Mouse (Mus musculus) midbrain, embryonic 13.5 days (tissue): ENCODE measurements at regions not wholly inside any gene's neighbourhood (a gene's known extent, or its start where the extent isn't known, plus 50 kb on each side); places are given as distances from the start of the nearest gene placed in this dataset.
A peak's percentile ranks its signal among the peaks of the same experiment; 100 is the strongest.

ENCODE experiments used
- ATAC-seq: fragments of 200-750 bp; cut with Nextera tagmentation; 2 replicates; pipeline ENCODE4 v1.8.0; 2017; ENCODE audit warnings: mild to moderate bottlenecking, moderate TSS enrichment, moderate library complexity
- H3K27ac ChIP-seq: fragments of 300-500 bp; sonication (generic); 2 replicates; pipeline ENCODE4 v1.5.1; 2015; ENCODE audit warnings: inconsistent platforms, mild to moderate bottlenecking, moderate library complexity
- H3K27me3 ChIP-seq: fragments of 300-500 bp; sonication (generic); 2 replicates; pipeline ENCODE4 v1.6.1; 2015; ENCODE audit warnings: mild to moderate bottlenecking, inconsistent platforms
- H3K36me3 ChIP-seq: fragments of 300-500 bp; sonication (generic); 2 replicates; pipeline ENCODE4 v1.6.1; 2015; ENCODE audit warnings: mild to moderate bottlenecking, inconsistent platforms
- H3K4me1 ChIP-seq: fragments of 300-500 bp; sonication (generic); replicated peaks from 2 replicates; pipeline ENCODE4 v1.6.1; 2015; ENCODE audit warnings: inconsistent platforms
- H3K4me2 ChIP-seq: fragments of 300-500 bp; sonication (generic); replicated peaks from 2 replicates; pipeline ENCODE4 v1.6.1; 2015; ENCODE audit warnings: moderate library complexity, mild to moderate bottlenecking, inconsistent platforms
- H3K4me3 ChIP-seq: fragments of 300-500 bp; sonication (generic); replicated peaks from 2 replicates; pipeline ENCODE4 v1.5.1; 2015; ENCODE audit warnings: mild to moderate bottlenecking, inconsistent platforms
- H3K9ac ChIP-seq: fragments of 300-500 bp; sonication (generic); replicated peaks from 2 replicates; pipeline ENCODE4 v1.6.1; 2015; ENCODE audit warnings: mild to moderate bottlenecking, inconsistent platforms
- H3K9me3 ChIP-seq: fragments of 300-500 bp; sonication (generic); 2 replicates; pipeline ENCODE4 v1.6.1; 2016; ENCODE audit warnings: mild to moderate bottlenecking, inconsistent platforms
- WGBS: fragments of 180-500 bp; shearing (Covaris S2); methylation state at CpG from one replicate; pipeline ENCODE4 v1.1.7; 2015; 5-methylcytosine and 5-hydroxymethylcytosine counted together

DNA sequence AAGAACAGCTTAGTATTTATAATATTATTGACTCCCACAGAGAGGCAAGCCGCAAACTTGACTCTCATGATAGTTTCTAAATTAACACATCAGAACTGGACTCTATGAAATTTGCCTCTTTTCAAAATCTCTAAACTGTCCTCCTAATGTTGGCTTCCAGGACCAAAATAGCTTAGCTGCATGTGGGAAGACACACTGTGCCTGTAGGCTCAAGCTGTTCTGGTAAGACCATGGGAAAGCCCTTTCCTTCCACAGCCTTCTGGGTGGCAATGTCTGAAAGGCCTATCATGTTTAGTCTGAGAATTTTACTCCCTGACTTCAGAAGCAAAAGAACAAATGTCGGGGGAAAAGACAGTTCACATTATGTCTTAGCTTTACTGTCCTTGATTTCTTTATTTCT, 203.1 kb upstream of the Slc8a1 start:
- no peak overlapping the region for H3K4me2 ChIP-seq
- 89% methylated on average over 2 of the region's 2 CpGs for WGBS
- no peaks in the 10 kb centered on the region for H3K36me3 ChIP-seq
- H3K4me1 ChIP-seq, result no peaks in the 10 kb centered on the region
- H3K9ac ChIP-seq, result no peak overlapping the region
- H3K27me3 ChIP-seq, result no peaks in the 10 kb centered on the region
- H3K9me3 ChIP-seq, result no peaks in the 10 kb centered on the region
- H3K4me3 ChIP-seq, result no peak overlapping the region
- ATAC-seq, result no peak
- no peak overlapping the region for H3K27ac ChIP-seq

DNA sequence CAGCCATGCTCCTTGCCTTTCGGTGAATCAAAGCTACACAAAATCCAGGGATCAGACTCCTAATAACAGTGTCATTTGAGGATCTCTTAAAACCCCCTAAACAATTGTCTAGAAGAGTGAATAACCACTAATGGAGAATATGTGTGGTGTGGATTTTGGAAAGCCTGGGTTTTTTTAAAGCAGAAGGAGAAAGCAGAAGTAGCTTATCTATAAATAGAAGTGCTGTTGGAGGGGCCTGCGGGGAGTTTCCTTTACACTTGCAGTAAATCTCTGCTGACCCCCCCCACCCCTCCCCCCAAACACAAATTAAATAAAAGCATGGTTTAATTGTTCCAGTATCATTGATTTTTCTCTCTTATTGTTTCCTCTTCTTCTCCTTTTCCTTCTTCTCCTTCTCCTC, 192.6 kb upstream of the Slc8a1 start:
- H3K4me1 ChIP-seq, result no peaks in the 10 kb centered on the region
- no peaks in the 10 kb centered on the region for H3K27me3 ChIP-seq
- H3K4me3 ChIP-seq, result no peak overlapping the region
- WGBS, result 91% methylated on average over 2 of the region's 2 CpGs
- H3K36me3 ChIP-seq, result no peaks in the 10 kb centered on the region
- ATAC-seq, result no peak
- no peak overlapping the region for H3K27ac ChIP-seq
- H3K9me3 ChIP-seq, result no peaks in the 10 kb centered on the region
- no peak overlapping the region for H3K4me2 ChIP-seq
- H3K9ac ChIP-seq, result no peak overlapping the region

DNA sequence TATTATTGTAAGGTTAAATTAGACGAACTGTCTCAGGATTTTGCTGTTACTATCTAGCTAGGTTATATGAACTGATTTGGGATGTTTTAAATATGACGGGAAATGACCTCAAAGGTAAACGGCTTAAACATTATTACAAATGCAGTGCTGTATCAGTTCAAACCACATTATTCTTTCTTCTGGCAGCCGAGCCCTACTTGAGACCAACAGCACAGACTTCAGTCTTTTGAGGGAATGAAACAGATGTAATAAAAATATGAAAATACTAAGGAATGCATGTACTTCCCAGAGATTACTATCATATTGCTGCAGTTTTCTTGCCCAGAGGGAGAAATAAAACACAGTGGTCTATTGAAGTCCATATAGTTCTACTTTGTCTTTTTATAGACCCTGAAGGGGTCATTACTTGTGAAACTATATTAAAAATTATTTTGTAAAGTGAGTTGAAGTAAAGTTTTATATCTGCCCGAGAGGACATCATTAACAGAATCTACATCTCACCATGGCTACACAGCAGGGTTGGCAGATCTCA, 168.4 kb upstream of the Slc8a1 start:
- Histone ChIP-seq H3K9me3 (no peaks in the 10 kb centered on the region), H3K4me1 (no peaks in the 10 kb centered on the region), H3K27ac (no peak overlapping the region), H3K4me2 (no peak overlapping the region), H3K36me3 (no peaks in the 10 kb centered on the region), H3K27me3 (no peaks in the 10 kb centered on the region), H3K9ac (no peak overlapping the region), H3K4me3 (no peak overlapping the region)
- WGBS, result 88% methylated on average over 5 of the region's 5 CpGs
- no peak for ATAC-seq

DNA sequence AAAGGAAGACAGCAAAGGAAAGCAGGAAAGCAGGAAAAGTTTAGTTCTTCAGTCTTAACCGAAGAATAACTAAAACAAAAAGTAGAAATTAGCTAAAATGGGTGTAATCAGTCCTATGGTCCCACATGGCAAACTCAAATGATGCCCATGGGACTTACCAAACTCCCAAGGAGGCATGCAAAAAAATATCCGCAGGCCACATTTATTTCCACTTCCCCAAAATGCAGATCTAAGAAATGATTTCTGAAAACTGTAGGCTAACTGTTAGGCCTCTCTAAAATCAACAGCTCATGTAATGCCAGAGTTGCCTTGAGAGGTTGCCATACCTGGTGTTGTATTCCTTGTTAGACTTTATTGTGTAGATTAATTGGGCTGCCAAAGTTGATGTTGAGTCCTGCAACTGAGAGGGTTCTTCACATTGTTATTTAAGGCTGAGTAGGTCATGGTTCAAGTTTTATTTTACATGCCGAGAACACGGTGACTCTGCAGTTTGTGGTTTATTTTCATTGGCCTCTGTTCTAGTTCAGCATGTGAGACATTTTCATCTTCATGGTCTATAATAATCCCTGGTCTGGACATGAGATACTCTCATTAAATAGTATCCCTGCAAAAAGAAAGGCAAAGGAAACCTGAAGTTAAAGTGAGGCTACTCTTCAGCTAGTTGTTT, 164.0 kb upstream of the Slc8a1 start:
- Histone ChIP-seq H3K36me3 (no peaks in the 10 kb centered on the region), H3K4me1 (no peaks in the 10 kb centered on the region), H3K27ac (no peak overlapping the region), H3K4me2 (no peak overlapping the region), H3K9ac (no peak overlapping the region), H3K27me3 (no peaks in the 10 kb centered on the region), H3K9me3 (no peaks in the 10 kb centered on the region), H3K4me3 (no peak overlapping the region)
- ATAC-seq, result no peak
- 90% methylated on average over 4 of the region's 4 CpGs for WGBS

DNA sequence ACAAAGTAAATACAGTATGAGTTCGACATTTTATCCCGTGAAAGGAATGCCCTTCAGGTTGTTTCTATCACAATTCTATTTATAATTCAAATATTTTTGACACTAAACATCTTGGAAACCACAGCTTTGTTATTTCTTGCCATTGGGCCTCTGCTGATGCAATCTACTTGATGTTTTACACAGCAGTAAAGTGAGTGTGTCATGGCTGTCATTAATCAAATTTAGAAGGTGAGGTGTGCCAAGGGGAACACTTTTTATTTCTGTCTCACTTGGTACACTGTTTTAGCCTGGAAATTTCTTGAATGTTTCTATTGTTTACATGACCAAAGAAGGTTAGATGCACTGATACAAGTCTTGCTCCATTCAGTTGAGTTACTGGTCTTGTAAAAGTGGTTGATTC, 160.8 kb upstream of the Slc8a1 start:
- no peak overlapping the region for H3K27ac ChIP-seq
- H3K4me3 ChIP-seq, result no peak overlapping the region
- no peaks in the 10 kb centered on the region for H3K9me3 ChIP-seq
- no peaks in the 10 kb centered on the region for H3K36me3 ChIP-seq
- H3K4me1 ChIP-seq, result no peaks in the 10 kb centered on the region
- H3K9ac ChIP-seq, result no peak overlapping the region
- no peak for ATAC-seq
- no peaks in the 10 kb centered on the region for H3K27me3 ChIP-seq
- no peak overlapping the region for H3K4me2 ChIP-seq
- 93% methylated on average over 2 of the region's 2 CpGs for WGBS

DNA sequence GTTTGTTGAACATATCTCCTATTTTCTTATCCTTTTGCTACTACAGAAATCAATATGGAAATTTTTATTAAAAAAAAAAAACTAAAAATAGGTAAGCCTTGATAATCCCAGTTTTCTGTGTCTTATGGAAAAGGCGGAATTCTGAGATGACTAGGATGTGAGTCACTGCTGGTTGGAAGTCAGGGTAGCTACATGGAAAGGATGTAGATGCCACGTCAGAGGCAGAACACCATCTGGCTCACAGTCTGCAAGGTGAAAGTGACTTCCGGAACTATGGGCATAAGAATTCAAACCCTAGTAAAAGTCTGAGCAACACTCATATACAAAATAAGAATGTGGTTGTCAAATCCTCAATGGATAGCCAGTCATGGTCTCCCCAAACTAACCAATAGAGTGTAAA, 140.0 kb upstream of the Slc8a1 start:
- Histone ChIP-seq H3K27ac (no peak overlapping the region), H3K27me3 (no peaks in the 10 kb centered on the region), H3K4me2 (no peak overlapping the region), H3K36me3 (no peaks in the 10 kb centered on the region), H3K4me3 (no peak overlapping the region), H3K4me1 (no peaks in the 10 kb centered on the region), H3K9ac (no peak overlapping the region), H3K9me3 (no peaks in the 10 kb centered on the region)
- no peak for ATAC-seq
- 96% methylated on average over 3 of the region's 3 CpGs for WGBS

DNA sequence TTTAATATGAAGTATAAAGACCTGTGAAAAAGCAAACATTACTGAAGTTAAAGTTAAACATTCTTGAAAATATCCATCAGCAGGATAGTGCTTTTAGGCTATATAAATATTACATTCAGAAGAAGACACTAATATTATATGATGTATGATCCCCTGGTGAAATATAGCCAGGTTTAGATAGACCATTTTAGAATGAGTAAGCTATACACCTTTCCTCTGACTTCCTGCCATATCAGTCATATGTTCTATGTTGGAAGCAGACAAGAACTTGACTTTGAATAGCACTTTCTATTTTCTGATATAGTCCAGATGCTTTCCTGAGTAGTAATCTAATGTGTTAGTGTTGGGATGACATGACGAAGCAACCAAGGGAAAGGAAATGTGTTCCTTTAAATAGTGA, 128.5 kb upstream of the Slc8a1 start:
- WGBS, result 97% methylated on average over 1 of the region's 1 CpGs
- Histone ChIP-seq H3K4me2 (no peak overlapping the region), H3K4me1 (no peaks in the 10 kb centered on the region), H3K36me3 (no peaks in the 10 kb centered on the region), H3K4me3 (no peak overlapping the region), H3K9ac (no peak overlapping the region), H3K27ac (no peak overlapping the region), H3K9me3 (no peaks in the 10 kb centered on the region), H3K27me3 (no peaks in the 10 kb centered on the region)
- no peak for ATAC-seq

DNA sequence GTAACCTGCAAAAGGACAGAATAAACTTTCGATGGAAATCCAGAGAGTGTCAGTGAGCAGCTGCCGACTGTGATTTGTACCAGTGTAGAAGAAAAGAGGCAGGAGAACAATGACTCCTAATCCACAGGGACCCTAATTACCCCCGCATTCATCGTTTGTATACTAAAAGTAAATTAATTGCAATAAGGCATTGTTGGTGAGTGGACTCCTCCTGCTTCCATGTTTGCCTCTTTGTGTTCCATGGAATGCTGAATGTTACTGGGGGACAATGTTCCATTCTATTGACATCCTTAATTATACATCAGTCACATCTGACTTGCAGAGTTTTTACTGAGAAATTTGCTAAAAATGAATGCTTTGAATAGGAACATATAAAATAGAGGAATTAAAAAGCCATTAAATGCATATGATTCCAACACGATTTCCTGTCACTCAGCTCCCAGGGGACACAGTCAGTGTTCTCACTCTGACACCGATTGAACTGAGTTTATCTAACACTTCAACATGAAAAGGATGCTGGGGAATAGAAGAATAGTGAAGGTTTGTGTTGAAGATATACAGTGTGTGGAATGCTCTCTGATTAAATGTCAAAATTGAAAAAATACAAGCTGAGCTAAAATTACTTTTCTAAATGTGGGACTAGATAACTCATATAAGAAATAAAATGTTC, 111.3 kb upstream of the Slc8a1 start:
- Histone ChIP-seq H3K4me1 (peaks cover 7% of the 10 kb centered on the region; the same call in 1 of the 2 replicates), H3K27me3 (no peaks in the 10 kb centered on the region), H3K9me3 (no peaks in the 10 kb centered on the region), H3K27ac (no peak overlapping the region), H3K4me2 (no peak overlapping the region), H3K4me3 (no peak overlapping the region), H3K36me3 (no peaks in the 10 kb centered on the region), H3K9ac (no peak overlapping the region)
- 21% methylated on average over 6 of the region's 6 CpGs for WGBS
- peak; percentile 43; the same call in 1 of the 2 replicates for ATAC-seq

DNA sequence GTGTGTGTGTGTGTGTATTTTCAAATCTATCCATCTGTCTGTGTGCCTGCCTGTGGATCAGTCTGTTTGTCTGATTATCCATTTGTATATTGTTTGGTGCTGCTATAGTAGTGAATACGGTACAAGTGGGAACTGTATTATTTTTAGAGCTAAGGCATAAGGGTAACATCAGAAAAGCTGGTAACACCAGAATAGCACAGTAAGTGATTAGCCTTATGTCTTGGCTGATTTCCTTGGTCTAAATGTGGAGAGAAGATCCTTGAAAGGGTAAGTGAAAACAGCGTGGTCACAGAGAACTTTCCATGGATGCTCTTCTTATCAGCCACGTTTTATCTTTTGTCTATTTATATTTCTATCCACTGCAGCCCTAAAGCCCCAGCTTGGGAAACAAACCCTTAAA, 105.6 kb upstream of the Slc8a1 start:
- no peaks in the 10 kb centered on the region for H3K4me1 ChIP-seq
- ATAC-seq, result no peak
- no peaks in the 10 kb centered on the region for H3K36me3 ChIP-seq
- no peak overlapping the region for H3K4me2 ChIP-seq
- 87% methylated on average over 3 of the region's 3 CpGs for WGBS
- H3K27ac ChIP-seq, result no peak overlapping the region
- no peak overlapping the region for H3K9ac ChIP-seq
- no peaks in the 10 kb centered on the region for H3K27me3 ChIP-seq
- no peak overlapping the region for H3K4me3 ChIP-seq
- H3K9me3 ChIP-seq, result no peaks in the 10 kb centered on the region

DNA sequence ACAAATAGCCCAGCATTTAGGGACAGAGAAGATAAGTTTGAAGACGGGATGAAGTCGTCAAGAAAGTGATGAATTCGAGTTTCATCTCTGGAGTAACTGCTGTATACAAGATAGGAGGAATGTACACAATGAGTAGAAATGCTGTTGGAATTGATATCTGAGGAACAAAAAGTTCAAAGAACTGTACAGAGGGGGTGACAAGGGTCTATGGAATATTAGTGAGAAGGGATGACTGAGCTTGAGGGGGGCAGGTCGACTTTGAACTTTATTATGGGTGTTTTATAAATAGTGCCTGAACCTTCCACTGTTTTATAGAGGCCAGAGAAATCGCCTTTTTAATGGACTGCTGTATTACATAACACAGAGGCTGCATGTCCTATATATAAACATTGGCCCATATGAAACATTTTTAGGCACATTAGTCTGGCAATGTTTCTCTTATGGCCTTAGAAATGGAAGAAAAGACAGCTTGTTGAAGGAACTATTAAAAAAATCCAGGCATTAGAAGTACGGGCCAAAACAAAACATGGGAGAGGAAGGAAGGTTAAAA, 59.7 kb upstream of the Slc8a1 start:
- H3K9me3 ChIP-seq, result no peaks in the 10 kb centered on the region
- H3K4me2 ChIP-seq, result no peak overlapping the region
- H3K4me3 ChIP-seq, result no peak overlapping the region
- 83% methylated on average over 6 of the region's 6 CpGs for WGBS
- no peak overlapping the region for H3K9ac ChIP-seq
- no peak for ATAC-seq
- no peaks in the 10 kb centered on the region for H3K4me1 ChIP-seq
- H3K27ac ChIP-seq, result no peak overlapping the region
- H3K36me3 ChIP-seq, result no peaks in the 10 kb centered on the region
- H3K27me3 ChIP-seq, result no peaks in the 10 kb centered on the region

DNA sequence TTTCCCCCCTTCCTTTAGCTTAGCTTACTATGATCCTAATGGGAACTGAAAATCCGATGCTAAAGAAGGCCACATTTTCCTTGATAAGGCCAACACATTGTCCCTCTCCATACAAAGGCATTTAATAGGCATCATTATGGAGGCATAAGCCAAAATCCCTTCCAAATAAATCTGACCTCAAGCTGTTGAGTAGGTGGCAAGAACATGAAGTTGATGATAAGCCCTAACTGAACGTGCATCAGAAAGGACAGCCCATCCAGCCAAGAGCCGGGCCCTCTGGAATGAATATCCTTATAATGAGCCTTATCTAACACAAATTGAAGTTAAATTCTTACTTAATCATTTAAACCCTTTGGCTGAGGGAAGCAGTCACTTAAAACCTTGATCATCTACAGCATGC, 50.6 kb upstream of the Slc8a1 start:
- no peak overlapping the region for H3K4me3 ChIP-seq
- no peaks in the 10 kb centered on the region for H3K36me3 ChIP-seq
- 89% methylated on average over 3 of the region's 3 CpGs for WGBS
- H3K27ac ChIP-seq, result no peak overlapping the region
- no peaks in the 10 kb centered on the region for H3K27me3 ChIP-seq
- no peak overlapping the region for H3K4me2 ChIP-seq
- ATAC-seq, result no peak
- no peaks in the 10 kb centered on the region for H3K9me3 ChIP-seq
- no peaks in the 10 kb centered on the region for H3K4me1 ChIP-seq
- H3K9ac ChIP-seq, result no peak overlapping the region
